Mouse (Mus musculus): ENCODE data around the gene Khdrbs1.

Khdrbs1 gene

DNA sequence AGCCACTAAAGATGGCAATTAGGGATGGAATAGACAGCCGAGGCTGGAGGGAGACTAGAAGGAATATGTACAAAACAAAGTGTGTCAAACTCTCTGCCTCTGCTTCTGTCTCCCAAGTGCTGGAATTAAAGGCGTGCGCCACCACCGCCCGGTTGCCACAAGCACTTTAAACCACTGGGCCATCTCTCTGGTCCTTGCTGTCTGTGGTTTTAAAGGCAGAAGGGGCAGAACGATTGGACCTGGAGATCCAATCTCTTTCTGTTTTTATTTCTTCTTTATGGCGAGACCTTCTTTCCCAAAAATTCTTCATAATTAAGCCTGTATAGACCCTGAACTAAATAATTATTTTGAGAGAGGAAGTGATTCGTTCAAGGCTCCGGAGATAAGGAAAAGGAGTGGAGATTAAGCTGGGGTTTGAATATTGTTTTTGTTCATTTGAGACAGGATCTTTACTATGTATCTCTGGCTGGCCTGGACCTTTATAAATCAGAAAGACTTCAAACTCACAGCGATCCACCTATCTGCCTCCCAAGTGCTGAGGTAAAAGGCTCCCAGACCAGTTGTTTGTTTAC is 69.1 kb downstream of the Khdrbs1 start:
- no peak for DNase-seq (ENCODE audit: low spot score)

DNA sequence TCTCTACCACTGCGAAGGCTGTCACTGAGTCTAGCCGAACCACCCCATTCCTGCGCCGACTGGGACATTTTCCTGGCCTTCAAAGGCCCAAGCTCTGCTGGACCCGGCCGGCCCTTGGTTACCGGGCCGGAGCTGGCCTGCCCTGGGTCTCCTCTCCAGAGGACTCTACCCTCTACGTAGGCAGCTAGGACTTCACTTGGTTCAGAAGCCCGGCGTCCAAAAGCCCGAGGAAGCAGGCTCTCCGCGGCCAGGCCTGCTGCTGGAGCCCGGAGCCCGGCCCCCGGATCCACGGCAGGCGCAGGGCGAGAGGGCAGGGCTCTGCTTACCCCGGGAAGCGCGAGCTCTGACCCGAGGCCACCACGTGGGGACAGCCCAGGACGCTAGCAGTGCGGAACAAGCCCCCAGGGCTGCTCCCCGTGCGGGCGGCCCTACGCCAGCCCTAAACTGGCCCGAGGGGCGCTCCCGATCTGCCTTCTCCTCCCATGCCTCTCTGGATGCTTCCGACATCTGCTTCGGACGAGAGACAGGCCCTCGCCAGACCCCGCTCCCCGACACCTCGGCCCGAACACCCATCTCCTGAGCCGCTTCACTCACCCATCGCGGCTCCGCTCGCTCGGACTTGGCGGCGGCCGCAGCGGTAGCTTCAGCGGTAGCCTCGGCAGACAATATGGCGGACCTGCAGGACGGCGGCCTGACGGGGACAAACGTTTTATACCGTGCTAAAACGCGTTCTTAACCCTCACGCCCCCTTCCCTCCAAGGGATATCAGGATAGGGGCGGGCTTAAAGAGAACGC is 69.8 kb downstream of the Khdrbs1 start, which contains the start of gene Kpna6:
Gene Kpna6, minus strand, starts transcription at position 685 of the 795 bp plus-strand sequence.
- peak; percentile 77 for DNase-seq (ENCODE audit: low spot score)

DNA sequence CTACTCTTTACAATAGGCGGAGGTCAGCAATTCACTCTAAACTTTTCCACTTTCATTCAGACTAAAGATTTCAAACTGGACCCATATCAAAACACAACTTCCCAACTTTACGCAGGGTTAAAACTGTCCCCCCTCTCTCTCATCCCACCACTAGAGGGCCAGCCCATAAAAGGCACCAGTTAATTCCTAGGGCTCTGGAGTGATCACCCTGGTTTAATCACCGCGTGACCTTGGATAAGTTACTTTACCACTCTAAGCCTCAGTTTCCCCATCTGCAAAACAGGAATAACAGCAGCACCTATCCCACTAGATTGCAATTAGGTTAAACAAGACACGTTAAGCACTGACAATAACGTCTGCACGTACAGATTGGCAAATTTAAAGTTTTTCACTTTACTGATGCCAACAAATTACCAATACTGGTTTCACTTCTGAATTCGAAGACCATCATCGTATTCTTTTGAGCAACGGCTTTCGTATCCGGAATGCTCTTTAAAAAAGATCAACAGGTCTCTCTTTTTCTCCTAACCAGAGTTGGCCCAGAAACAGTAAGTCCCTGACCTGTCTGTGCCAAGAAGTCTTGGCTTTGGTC is 70.5 kb downstream of the Khdrbs1 start:
- DNase-seq (ENCODE audit: low spot score) = peak; percentile 47

DNA sequence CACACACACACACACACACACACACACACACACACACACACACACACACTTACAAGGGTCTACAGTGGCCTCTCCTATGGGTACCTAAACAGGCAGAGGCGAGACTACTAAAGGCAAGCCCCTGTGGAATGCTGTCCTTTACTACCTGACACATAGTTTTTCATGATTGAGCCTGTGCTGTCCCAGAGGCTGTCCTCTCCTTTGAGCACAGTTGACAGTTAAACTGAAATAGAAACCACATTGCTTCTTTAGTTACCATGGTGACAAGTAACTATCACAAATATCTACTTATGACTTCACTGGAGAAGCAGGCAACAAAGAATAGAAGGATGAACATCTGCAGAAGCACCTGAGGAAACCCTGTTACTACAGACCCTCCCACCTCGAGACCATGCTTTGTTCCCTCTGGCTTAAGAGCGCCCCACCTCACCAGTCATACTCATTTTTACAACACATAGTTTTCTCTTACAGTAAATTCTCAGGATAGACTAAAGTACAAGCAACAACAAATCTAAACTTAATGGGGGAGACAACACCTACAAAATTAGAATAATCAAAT is 79.8 kb downstream of the Khdrbs1 start:
- no peak for DNase-seq (ENCODE audit: low spot score)

DNA sequence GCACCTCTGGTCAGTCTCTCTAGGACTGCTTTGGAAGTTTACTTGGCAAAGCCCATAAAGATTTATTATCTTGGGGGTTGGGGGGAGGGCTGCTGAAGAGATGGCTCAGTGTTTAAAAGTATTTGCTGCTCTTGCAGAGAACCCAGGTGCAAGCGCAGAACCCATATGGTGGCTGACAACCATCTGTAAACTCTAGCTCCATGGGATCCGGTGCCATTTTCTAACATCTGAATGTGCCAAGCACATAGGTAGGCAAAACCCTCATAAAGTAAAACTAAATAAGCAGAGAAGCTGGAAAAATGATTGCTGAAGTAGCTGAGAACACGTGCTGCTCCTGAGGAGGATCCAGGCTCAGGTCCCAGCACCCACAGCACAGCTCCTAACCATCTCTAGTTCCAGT is 80.5 kb downstream of the Khdrbs1 start:
- DNase-seq (ENCODE audit: low spot score) = no peak

DNA sequence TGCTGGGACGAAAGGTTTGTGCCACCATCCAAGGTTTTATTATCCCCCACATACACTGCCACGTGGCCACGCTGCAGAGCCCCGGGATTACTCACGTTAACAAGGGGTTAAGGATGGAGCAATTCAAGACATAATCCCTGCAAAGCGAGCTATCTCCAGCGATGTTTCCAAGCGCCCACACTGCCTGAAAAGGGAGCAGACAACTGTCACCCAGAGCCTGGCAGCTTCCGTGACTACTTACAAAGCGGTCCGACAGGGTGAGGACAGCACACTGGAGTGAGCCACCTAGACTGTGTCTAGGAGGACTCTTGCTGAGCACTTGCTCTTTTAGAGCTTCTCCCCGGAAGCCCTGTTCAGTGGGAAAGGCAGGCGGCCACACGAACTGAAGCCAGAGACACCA is 87.3 kb downstream of the Khdrbs1 start:
- no peak for DNase-seq (ENCODE audit: low spot score)
